Mouse (Mus musculus): Measurements from ENCODE around the gene Jtb. TPM values are rescaled to one million over a fixed set of nuclear protein-coding genes. Genes with fewer than 3 reads are reported as not detected.

Gene Jtb
- polyA plus RNA-seq, 1 experiment from 2014 or later: 124 TPM

DNA sequence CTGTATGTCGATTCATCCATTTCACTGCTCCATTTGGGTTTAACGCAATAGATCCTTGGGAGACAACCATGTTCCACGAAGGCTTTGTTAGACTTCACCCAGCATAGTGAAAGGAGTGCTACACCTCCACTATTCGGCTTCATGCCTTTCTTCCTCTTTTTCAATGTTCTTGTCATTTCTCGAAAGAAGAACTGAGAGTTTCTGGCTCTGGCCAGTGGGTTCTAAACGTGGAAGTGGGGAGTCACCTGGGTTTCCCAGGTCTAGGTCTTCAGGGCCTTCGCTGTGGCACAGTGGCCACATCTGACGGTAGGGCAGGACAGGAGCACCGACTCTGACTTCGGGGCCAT, 33.3 kb downstream of the Jtb start:
- Histone ChIP-seq H3K4me2 (ENCODE audit: low read length) (peak overlapping the region; percentile 87), H3K4me1 (ENCODE audit: control insufficient read depth, insufficient read depth, low read length) (peaks cover 4% of the 10 kb centered on the region; the same call in 1 of the 2 replicates), H3K4me3 (ENCODE audit: low read depth, low read length) (peak overlapping the region; percentile 88), H3K9ac (ENCODE audit: low read length) (no peak overlapping the region; the same call in 1 of the 2 replicates), H3K27ac (ENCODE audit: low read depth, low read length) (peak overlapping the region; percentile 90; the same call in 1 of the 2 replicates), H3K9me3 (replicated peaks; ENCODE audit: control insufficient read depth, low read length) (no peaks in the 10 kb centered on the region), H3K36me3 (ENCODE audit: control insufficient read depth, insufficient read depth, low read length) (peaks cover 48% of the 10 kb centered on the region), H3K27me3 (replicated peaks; ENCODE audit: control insufficient read depth, insufficient read depth, low read length) (no peaks in the 10 kb centered on the region)
- WGBS: 31% methylated on average over 10 of the region's 10 CpGs
- ATAC-seq: no peak
- DNase-seq (ENCODE audit: low spot score): no peak

DNA sequence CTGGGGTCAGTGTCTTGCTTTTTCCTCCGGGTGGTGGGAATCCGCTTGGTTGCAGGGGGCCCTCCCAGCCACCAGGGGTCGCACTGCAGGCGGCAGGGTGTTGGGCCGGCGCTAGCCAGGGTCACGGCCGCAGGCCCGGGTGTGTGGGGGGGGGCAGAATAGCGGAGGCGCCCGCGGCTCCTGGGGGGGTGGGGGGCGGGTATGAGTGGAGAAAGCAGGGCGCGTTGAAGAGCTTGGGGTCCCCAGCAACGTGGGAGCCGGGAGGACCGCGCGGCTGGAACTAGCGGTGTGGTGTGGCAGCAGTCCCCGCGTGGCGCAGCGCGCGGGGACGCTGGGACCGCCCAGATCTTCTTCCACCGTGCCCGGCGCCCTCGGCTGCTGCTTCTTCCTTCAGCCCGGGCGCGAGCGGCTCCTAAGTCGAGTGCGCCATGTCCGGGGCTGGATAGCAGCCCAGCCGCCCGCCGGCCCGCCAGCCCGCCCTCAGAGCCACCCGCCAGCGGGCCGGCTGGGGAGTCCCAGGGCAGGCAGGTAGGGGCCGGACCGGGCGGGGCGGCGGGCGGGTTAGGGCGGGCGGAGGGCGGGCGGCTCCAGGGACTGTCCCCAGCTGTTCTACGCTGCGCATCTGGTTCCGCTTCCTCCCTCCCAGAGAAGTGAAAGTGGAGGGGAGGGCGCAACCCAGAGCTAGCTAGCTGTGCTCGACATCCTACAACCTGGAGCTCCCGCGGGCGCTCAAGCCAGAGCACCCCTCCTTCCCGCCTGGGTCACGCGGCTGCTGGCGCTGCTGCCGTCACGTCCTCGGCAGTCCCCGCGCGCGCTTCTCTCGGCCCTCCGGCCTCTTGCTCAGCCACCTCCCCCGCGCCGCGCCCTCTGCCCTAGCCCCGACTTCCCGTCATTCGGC, 33.9 kb downstream of the Jtb start, which contains the start of gene Dennd4b:
Dennd4b (plus strand) TSS at position 152 of the 898 bp plus-strand sequence.
- peak within 1 kb of the TSS; percentile 90 for H3K27ac ChIP-seq (ENCODE audit: low read depth, low read length)
- DNase-seq (ENCODE audit: low spot score) (peak; percentile 77), ATAC-seq (peak; percentile 84)
- peak within 1 kb of the TSS; percentile 87 for H3K4me2 ChIP-seq (ENCODE audit: low read length)
- peaks cover 4% of the 10 kb centered on the region; the same call in 1 of the 2 replicates for H3K4me1 ChIP-seq (ENCODE audit: control insufficient read depth, insufficient read depth, low read length)
- H3K36me3 ChIP-seq (ENCODE audit: control insufficient read depth, insufficient read depth, low read length): peaks cover 45% of the 10 kb centered on the region
- under 1% methylated on average over 70 of the region's 87 CpGs for WGBS
- H3K27me3 ChIP-seq (replicated peaks; ENCODE audit: control insufficient read depth, insufficient read depth, low read length): no peaks in the 10 kb centered on the region
- peak within 1 kb of the TSS; percentile 89 for H3K9ac ChIP-seq (ENCODE audit: low read length)
- no peaks in the 10 kb centered on the region for H3K9me3 ChIP-seq (replicated peaks; ENCODE audit: control insufficient read depth, low read length)
- H3K4me3 ChIP-seq (ENCODE audit: low read depth, low read length): peak within 1 kb of the TSS; percentile 88

DNA sequence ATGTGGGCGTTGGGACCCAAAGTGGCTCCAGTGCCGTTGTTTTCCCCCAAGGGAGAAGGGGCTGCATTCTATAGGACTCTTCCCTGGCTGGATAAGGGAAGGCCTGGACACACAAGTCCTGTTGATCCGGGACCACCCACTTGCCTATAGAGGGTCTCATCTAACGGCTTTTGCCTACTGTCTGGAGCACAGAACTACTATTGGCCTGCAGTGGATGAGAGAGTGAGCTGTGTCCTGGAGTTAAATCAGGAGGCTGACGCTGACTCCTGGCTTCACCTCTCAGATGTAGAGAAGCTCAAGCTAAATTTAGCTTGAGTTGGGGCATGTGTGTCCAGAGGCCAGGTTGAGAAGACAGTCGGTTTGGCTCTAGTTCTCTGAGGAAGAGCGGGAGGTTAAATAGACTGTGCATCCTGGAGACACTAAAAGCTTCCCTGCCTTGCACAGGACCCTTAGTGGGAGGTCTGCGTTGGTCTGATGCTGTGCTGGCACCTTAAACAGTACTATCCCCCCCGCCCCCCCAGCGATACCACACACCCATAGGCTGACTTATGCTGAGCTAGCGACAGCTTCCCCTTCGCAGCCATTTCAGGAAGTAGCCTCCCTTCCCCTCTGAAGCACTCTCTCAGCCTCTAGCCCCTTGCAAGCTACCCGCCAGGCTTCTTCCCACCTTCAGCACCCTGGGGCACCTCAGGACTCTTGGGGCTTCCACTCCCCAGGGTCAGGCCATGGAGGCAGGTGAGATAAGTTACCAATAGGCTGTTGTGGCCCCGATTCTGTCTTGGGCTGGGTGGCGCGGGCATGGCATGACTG, 34.7 kb downstream of the Jtb start:
- H3K4me1 ChIP-seq (ENCODE audit: control insufficient read depth, insufficient read depth, low read length): peaks cover 4% of the 10 kb centered on the region; the same call in 1 of the 2 replicates
- peaks cover 44% of the 10 kb centered on the region for H3K36me3 ChIP-seq (ENCODE audit: control insufficient read depth, insufficient read depth, low read length)
- no peaks in the 10 kb centered on the region for H3K9me3 ChIP-seq (replicated peaks; ENCODE audit: control insufficient read depth, low read length)
- ATAC-seq (peak; percentile 30; the same call in 1 of the 2 replicates), DNase-seq (ENCODE audit: low spot score) (peak; percentile 53)
- 26% methylated on average over 16 of the region's 16 CpGs for WGBS
- no peaks in the 10 kb centered on the region for H3K27me3 ChIP-seq (replicated peaks; ENCODE audit: control insufficient read depth, insufficient read depth, low read length)
- H3K4me3 ChIP-seq (ENCODE audit: low read depth, low read length): peak overlapping the region; percentile 88
- peak overlapping the region; percentile 90 for H3K27ac ChIP-seq (ENCODE audit: low read depth, low read length)
- H3K4me2 ChIP-seq (ENCODE audit: low read length): peak overlapping the region; percentile 87
- H3K9ac ChIP-seq (ENCODE audit: low read length): peak overlapping the region; percentile 89

DNA sequence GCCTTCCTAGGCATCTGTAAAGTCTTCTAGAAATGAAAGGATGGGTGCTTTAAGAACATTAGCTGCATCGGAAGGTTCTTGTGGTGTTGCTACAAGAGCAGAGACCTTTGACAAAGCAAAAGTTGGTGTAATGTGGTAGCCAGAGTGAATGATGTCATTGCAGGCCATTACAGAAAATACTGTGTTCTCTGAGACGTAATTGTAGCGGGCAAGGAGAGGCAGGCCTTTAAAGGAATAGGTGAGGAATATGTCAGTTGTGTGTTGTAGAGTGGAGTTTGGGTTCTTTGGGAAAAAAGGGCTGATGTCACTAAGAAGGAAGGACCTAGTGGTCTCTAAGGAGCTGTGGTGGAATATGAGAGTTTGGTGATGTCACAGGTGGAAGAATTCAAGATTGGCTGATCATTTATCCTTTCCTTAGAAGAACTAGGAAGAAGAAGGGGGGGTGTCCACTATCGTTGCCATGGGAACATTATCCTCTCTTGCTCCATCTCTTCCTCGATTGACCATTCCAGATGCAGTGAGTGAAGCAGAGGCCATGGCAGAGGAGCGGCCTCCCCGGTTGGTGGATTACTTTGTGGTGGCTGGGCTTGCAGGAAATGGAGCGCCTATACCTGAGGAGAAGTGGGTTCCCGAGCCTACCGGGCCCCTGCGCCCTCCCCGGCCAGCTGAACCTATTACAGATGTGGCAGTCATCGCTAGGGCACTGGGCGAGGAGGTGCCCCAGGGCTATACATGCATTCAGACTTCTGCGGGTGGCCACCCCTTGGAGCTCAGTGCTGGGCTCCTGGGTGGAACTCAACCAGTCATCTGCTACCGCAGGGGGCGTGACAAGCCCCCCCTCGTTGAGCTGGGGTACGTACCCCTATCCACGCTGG, 35.7 kb downstream of the Jtb start:
- Histone ChIP-seq H3K4me3 (ENCODE audit: low read depth, low read length) (no peak overlapping the region), H3K27ac (ENCODE audit: low read depth, low read length) (no peak overlapping the region), H3K4me2 (ENCODE audit: low read length) (no peak overlapping the region), H3K9ac (ENCODE audit: low read length) (peak overlapping the region; percentile 89; the same call in 1 of the 2 replicates), H3K36me3 (ENCODE audit: control insufficient read depth, insufficient read depth, low read length) (peaks cover 34% of the 10 kb centered on the region), H3K4me1 (ENCODE audit: control insufficient read depth, insufficient read depth, low read length) (peaks cover 4% of the 10 kb centered on the region; the same call in 1 of the 2 replicates), H3K27me3 (replicated peaks; ENCODE audit: control insufficient read depth, insufficient read depth, low read length) (no peaks in the 10 kb centered on the region), H3K9me3 (replicated peaks; ENCODE audit: control insufficient read depth, low read length) (no peaks in the 10 kb centered on the region)
- DNase-seq (ENCODE audit: low spot score): no peak
- 91% methylated on average over 20 of the region's 20 CpGs for WGBS
- no peak for ATAC-seq

DNA sequence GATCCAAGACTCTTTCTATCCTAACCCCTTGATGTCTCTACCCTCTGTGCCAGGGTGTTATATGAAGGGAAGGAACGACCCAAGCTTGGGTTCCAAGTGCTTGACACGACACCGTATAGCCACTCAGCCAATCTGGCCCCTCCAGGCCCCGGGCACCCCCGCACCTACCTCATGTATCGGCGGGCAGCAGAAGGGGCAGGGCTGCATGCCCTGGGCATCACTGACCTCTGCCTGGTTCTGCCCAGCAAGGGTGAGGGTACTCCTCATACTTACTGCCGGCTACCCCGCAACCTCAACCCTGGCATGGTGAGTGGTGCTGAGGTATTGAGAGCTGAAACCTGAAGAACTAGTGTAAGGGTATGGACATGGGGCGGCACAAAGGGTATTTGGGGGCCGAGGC, 36.8 kb downstream of the Jtb start:
- no peak for ATAC-seq
- 96% methylated on average over 11 of the region's 11 CpGs for WGBS
- Histone ChIP-seq H3K9ac (ENCODE audit: low read length) (no peak overlapping the region), H3K9me3 (replicated peaks; ENCODE audit: control insufficient read depth, low read length) (no peaks in the 10 kb centered on the region), H3K27ac (ENCODE audit: low read depth, low read length) (no peak overlapping the region), H3K4me2 (ENCODE audit: low read length) (no peak overlapping the region), H3K27me3 (replicated peaks; ENCODE audit: control insufficient read depth, insufficient read depth, low read length) (no peaks in the 10 kb centered on the region), H3K36me3 (ENCODE audit: control insufficient read depth, insufficient read depth, low read length) (peaks cover 33% of the 10 kb centered on the region), H3K4me1 (ENCODE audit: control insufficient read depth, insufficient read depth, low read length) (peaks cover 4% of the 10 kb centered on the region; the same call in 1 of the 2 replicates), H3K4me3 (ENCODE audit: low read depth, low read length) (no peak overlapping the region)
- DNase-seq (ENCODE audit: low spot score): no peak

DNA sequence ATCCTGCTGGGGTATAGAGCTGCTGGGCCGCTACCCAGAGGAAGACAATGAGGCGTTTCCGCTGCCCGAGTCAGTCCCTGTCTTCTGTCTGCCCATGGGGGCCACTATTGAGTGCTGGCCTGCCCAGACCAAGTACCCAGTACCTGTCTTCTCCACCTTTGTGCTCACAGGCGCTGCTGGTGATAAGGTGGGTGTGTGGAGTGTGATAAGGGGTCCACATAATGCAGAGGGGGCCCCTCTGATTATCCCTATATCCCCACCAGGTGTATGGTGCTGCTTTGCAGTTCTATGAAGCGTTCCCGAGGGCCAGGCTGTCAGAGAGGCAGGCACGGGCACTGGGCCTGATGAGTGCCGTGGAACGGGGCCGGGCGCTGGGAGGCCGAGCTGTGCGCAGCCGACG, 37.6 kb downstream of the Jtb start:
- Histone ChIP-seq H3K4me2 (ENCODE audit: low read length) (no peak overlapping the region), H3K4me3 (ENCODE audit: low read depth, low read length) (no peak overlapping the region), H3K27ac (ENCODE audit: low read depth, low read length) (no peak overlapping the region), H3K9me3 (replicated peaks; ENCODE audit: control insufficient read depth, low read length) (no peaks in the 10 kb centered on the region), H3K9ac (ENCODE audit: low read length) (no peak overlapping the region), H3K36me3 (ENCODE audit: control insufficient read depth, insufficient read depth, low read length) (peaks cover 29% of the 10 kb centered on the region), H3K4me1 (ENCODE audit: control insufficient read depth, insufficient read depth, low read length) (peaks cover 4% of the 10 kb centered on the region; the same call in 1 of the 2 replicates), H3K27me3 (replicated peaks; ENCODE audit: control insufficient read depth, insufficient read depth, low read length) (no peaks in the 10 kb centered on the region)
- ATAC-seq: no peak
- DNase-seq (ENCODE audit: low spot score): no peak
- 87% methylated on average over 16 of the region's 16 CpGs for WGBS

DNA sequence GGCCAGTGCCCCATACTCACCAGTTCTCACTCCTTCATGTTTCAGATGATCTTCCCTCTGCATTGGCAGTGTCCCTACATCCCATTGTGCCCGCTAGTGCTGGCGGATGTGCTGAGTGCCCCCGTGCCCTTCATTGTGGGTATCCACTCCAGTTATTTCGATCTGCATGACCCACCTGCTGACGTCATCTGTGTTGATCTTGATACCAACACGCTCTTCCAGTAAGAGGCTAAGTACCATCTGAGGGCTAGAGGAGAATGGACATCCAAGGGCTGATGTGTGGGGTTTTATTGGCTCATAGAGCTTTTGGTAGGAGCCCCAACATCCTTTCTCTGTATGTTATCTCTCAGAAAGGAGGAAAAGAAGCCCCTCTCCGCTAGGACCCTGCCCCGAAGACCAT, 39.4 kb downstream of the Jtb start:
- 96% methylated on average over 8 of the region's 8 CpGs for WGBS
- ATAC-seq (no peak), DNase-seq (ENCODE audit: low spot score) (no peak)
- Histone ChIP-seq H3K4me2 (ENCODE audit: low read length) (no peak overlapping the region), H3K36me3 (ENCODE audit: control insufficient read depth, insufficient read depth, low read length) (peaks cover 28% of the 10 kb centered on the region), H3K27me3 (replicated peaks; ENCODE audit: control insufficient read depth, insufficient read depth, low read length) (no peaks in the 10 kb centered on the region), H3K4me3 (ENCODE audit: low read depth, low read length) (no peak overlapping the region), H3K27ac (ENCODE audit: low read depth, low read length) (no peak overlapping the region), H3K4me1 (ENCODE audit: control insufficient read depth, insufficient read depth, low read length) (peaks cover 4% of the 10 kb centered on the region; the same call in 1 of the 2 replicates), H3K9ac (ENCODE audit: low read length) (no peak overlapping the region), H3K9me3 (replicated peaks; ENCODE audit: control insufficient read depth, low read length) (no peaks in the 10 kb centered on the region)

DNA sequence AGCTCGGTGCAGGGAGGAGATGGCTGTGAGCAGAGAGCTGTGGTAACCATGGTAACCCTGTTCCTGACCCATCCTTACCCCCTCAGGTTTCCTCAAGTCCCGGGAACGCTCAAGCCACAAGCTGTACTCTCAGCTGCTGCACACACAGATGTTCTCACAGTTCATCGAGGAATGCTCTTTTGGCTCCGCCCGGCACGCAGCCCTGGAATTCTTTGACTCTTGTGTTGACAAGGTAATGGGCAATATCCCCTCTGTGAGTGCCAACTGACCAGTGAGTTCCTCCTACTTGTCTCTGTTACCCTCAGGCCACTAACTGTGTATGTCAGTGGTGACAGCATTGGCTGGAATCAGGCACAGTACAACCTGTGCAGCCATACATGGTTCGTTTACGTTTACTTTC, 40.8 kb downstream of the Jtb start:
- WGBS: 79% methylated on average over 9 of the region's 9 CpGs
- H3K27me3 ChIP-seq (replicated peaks; ENCODE audit: control insufficient read depth, insufficient read depth, low read length): no peaks in the 10 kb centered on the region
- H3K4me2 ChIP-seq (ENCODE audit: low read length): no peak overlapping the region
- no peak overlapping the region for H3K27ac ChIP-seq (ENCODE audit: low read depth, low read length)
- no peaks in the 10 kb centered on the region for H3K4me1 ChIP-seq (ENCODE audit: control insufficient read depth, insufficient read depth, low read length)
- ATAC-seq (no peak), DNase-seq (ENCODE audit: low spot score) (no peak)
- H3K9ac ChIP-seq (ENCODE audit: low read length): no peak overlapping the region
- H3K4me3 ChIP-seq (ENCODE audit: low read depth, low read length): no peak overlapping the region
- peaks cover 36% of the 10 kb centered on the region for H3K36me3 ChIP-seq (ENCODE audit: control insufficient read depth, insufficient read depth, low read length)
- no peaks in the 10 kb centered on the region for H3K9me3 ChIP-seq (replicated peaks; ENCODE audit: control insufficient read depth, low read length)

All from forebrain, embryonic 14.5 days (tissue).